Mouse (Mus musculus) C2C12 (cell line): ENCODE results near the gene Ttc24. TPM values are rescaled to one million over a fixed set of nuclear protein-coding genes. Genes with fewer than 3 reads are reported as not detected.

Experiments
- H3K27me3 ChIP-seq: one replicate; pipeline ENCODE4 v1.6.1; 2011; ENCODE audit not compliant: control insufficient read depth, insufficient read depth, insufficient read length
- H3K36me3 ChIP-seq: one replicate; pipeline ENCODE4 v1.6.1; 2011; ENCODE audit not compliant: control insufficient read depth, insufficient read depth
- H3K4me3 ChIP-seq: one replicate; pipeline ENCODE4 v1.5.1; 2011; ENCODE audit warnings: mild to moderate bottlenecking, control low read depth; ENCODE audit not compliant: poor library complexity, insufficient read depth, severe bottlenecking
- H3K79me2 ChIP-seq: one replicate; pipeline ENCODE4 v1.6.1; 2011; ENCODE audit not compliant: control insufficient read depth, insufficient read depth
- H3K79me3 ChIP-seq: one replicate; pipeline ENCODE4 v1.6.1; 2011; ENCODE audit warnings: low read depth, control low read depth
- H3ac ChIP-seq: one replicate; pipeline ENCODE3; 2011; ENCODE audit warnings: low read depth; ENCODE audit not compliant: control insufficient read depth, insufficient read length
- CEBPB ChIP-seq: IDR thresholded peaks from one replicate; pipeline ENCODE4 v1.6.1; 2011; ENCODE audit warnings: low read depth, mild to moderate bottlenecking, control low read depth, moderate library complexity
- CTCF ChIP-seq: IDR thresholded peaks from one replicate; pipeline ENCODE4 v1.5.1; 2011; ENCODE audit not compliant: control insufficient read depth, insufficient read depth, insufficient read length
- FOSL1 ChIP-seq: IDR thresholded peaks from one replicate; pipeline ENCODE4 v1.8.0; 2011; ENCODE audit warnings: mild to moderate bottlenecking, low read length; ENCODE audit not compliant: poor library complexity, insufficient read depth, severe bottlenecking
- MAX ChIP-seq: IDR thresholded peaks from one replicate; pipeline ENCODE4 v1.6.1; 2011; ENCODE audit warnings: mild to moderate bottlenecking, control low read depth
- MYOD1 ChIP-seq: IDR thresholded peaks from one replicate; pipeline ENCODE4 v1.6.1; 2011; ENCODE audit warnings: low read depth; ENCODE audit not compliant: control insufficient read depth, insufficient read length
- MYOG ChIP-seq: IDR thresholded peaks from one replicate; pipeline ENCODE4 v1.6.1; 2011; ENCODE audit not compliant: control insufficient read depth, insufficient read length; ENCODE audit errors: extremely low read depth
- USF1 ChIP-seq: IDR thresholded peaks from one replicate; pipeline ENCODE4 v1.6.1; 2011; ENCODE audit warnings: low read depth, mild to moderate bottlenecking, control low read depth, moderate library complexity
- long read RNA-seq, 2 experiments: library from polyadenylated mRNA; unstranded; transcript quantifications; one replicate each; pipeline ENCODE4 v2.0.0; 2019 to 2020
- polyA plus RNA-seq: library from polyadenylated mRNA; unstranded; fragments of >200 nt; fragmentation: generic; extraction: Trizol; gene quantifications from one replicate; pipeline ENCODE4 v1.2.1, GENCODE M21; 2012; ENCODE audit warnings: missing spikeins

Gene Ttc24
- polyA plus RNA-seq, result not detected
- long read RNA-seq, experiment 1, result 0 reads
- long read RNA-seq, experiment 2, result 0 reads

- H3ac ChIP-seq, result no peak within 1 kb of the TSS
- H3K27me3 ChIP-seq, result peaks cover 18% of the 10 kb centered on the region
- TF ChIP-seq MYOG (no peak), MYOD1 (no peak), MAX (no peak), USF1 (no peak), CEBPB (no peak), CTCF (no peak)
- H3K4me3 ChIP-seq, result no peak within 1 kb of the TSS
- H3K79me2 ChIP-seq, result peaks cover 12% of the 10 kb centered on the region
- H3K79me3 ChIP-seq, result peaks cover 5% of the 10 kb centered on the region
- no peaks in the 10 kb centered on the region for H3K36me3 ChIP-seq
Measured at GRCm38 (mm10) chr3:88078204-88078603, at the start of gene Ttc24. TSS of gene Ttc24 (minus strand) at chr3:88078304.

GRCm38 (mm10) chr3:88127636-88128035, 49.5 kb upstream of the Ttc24 start:
- Histone ChIP-seq H3K4me3 (no peak overlapping the region), H3K79me2 (no peaks in the 10 kb centered on the region), H3K27me3 (no peaks in the 10 kb centered on the region), H3ac (no peak overlapping the region), H3K36me3 (no peaks in the 10 kb centered on the region), H3K79me3 (no peaks in the 10 kb centered on the region)
- no peak for TF ChIP-seq FOSL1
- TF ChIP-seq MYOD1, result no peak
- no peak for TF ChIP-seq CTCF
- TF ChIP-seq MYOG, result no peak
- no peak for TF ChIP-seq MAX
- TF ChIP-seq USF1, result no peak
- TF ChIP-seq CEBPB, result no peak

GRCm38 (mm10) chr3:88126181-88126580, 48.1 kb upstream of the Ttc24 start:
- no peak for TF ChIP-seq MYOG
- no peak for TF ChIP-seq FOSL1
- TF ChIP-seq CEBPB, result no peak
- no peak for TF ChIP-seq MAX
- Histone ChIP-seq H3K79me3 (no peaks in the 10 kb centered on the region), H3K4me3 (no peak overlapping the region), H3K27me3 (no peaks in the 10 kb centered on the region), H3ac (no peak overlapping the region), H3K79me2 (no peaks in the 10 kb centered on the region), H3K36me3 (no peaks in the 10 kb centered on the region)

- H3K79me2 ChIP-seq, result no peaks in the 10 kb centered on the region
- H3K36me3 ChIP-seq, result peaks cover 10% of the 10 kb centered on the region
- H3K79me3 ChIP-seq, result no peaks in the 10 kb centered on the region
- no peaks in the 10 kb centered on the region for H3K27me3 ChIP-seq
- no peak for TF ChIP-seq FOSL1
- no peak overlapping the region for H3ac ChIP-seq
- H3K4me3 ChIP-seq, result no peak overlapping the region
Measured at GRCm38 (mm10) chr3:88125195-88125594, 47.1 kb upstream of the Ttc24 start.

- no peaks in the 10 kb centered on the region for H3K27me3 ChIP-seq
- TF ChIP-seq CEBPB (no peak), MYOG (no peak), USF1 (no peak), FOSL1 (no peak), CTCF (no peak), MAX (no peak), MYOD1 (no peak)
- H3ac ChIP-seq, result no peak overlapping the region
- H3K79me2 ChIP-seq, result no peaks in the 10 kb centered on the region
- H3K79me3 ChIP-seq, result no peaks in the 10 kb centered on the region
- H3K4me3 ChIP-seq, result no peak overlapping the region
- H3K36me3 ChIP-seq, result peaks cover 41% of the 10 kb centered on the region
Measured at GRCm38 (mm10) chr3:88121164-88122131, 43.3 kb upstream of the Ttc24 start.

GRCm38 (mm10) chr3:88120117-88120651, 42.1 kb upstream of the Ttc24 start:
- H3K36me3 ChIP-seq, result peaks cover 49% of the 10 kb centered on the region
- no peaks in the 10 kb centered on the region for H3K27me3 ChIP-seq
- TF ChIP-seq USF1 (no peak), CTCF (no peak), FOSL1 (no peak), CEBPB (no peak), MYOD1 (no peak), MYOG (no peak), MAX (no peak)
- H3ac ChIP-seq, result no peak overlapping the region
- no peak overlapping the region for H3K4me3 ChIP-seq
- H3K79me3 ChIP-seq, result no peaks in the 10 kb centered on the region
- no peaks in the 10 kb centered on the region for H3K79me2 ChIP-seq
